Mouse (Mus musculus) CH12.LX (cell line): ENCODE measurements around the gene Grm8.

Experiments used
- CTCF ChIP-seq, 2 experiments: IDR thresholded peaks in 1 of 2; conservative IDR thresholded peaks in 1 of 2; 2 replicates each; pipeline ENCODE4 v1.5.1; 2011 to 2012; ENCODE audit warnings: low read depth in 2 of 2, low read length in 2 of 2, improper control_type of control experiment in 1 of 2, inconsistent platforms in 1 of 2, mild to moderate bottlenecking in 1 of 2, moderate library complexity in 1 of 2
- EP300 ChIP-seq: IDR thresholded peaks from 2 replicates; pipeline ENCODE4 v1.6.1; 2011; ENCODE audit warnings: low read length, improper control_type of control experiment
- USF2 ChIP-seq: conservative IDR thresholded peaks from 2 replicates; pipeline ENCODE4 v1.6.1; 2011; ENCODE audit warnings: low read depth, low read length, improper control_type of control experiment
- ZC3H11A ChIP-seq: IDR thresholded peaks from 2 replicates; pipeline ENCODE4 v1.6.1; 2012; ENCODE audit warnings: low read depth, mild to moderate bottlenecking, inconsistent platforms, low read length, improper control_type of control experiment

- TF ChIP-seq CTCF (conservative IDR thresholded peaks at IDR 0.05 in 1 of 2, IDR thresholded peaks at IDR 0.05 in 1 of 2; ENCODE audit: low read depth in 2 of 2, low read length in 2 of 2) (no peak), USF2 (no peak), EP300 (peak; percentile 87), ZC3H11A (no peak)
Observed at GRCm38 (mm10) chr6:27967037-27967436, 167.9 kb downstream of the Grm8 start.
